Mouse (Mus musculus) CH12.LX (cell line): ENCODE results near the gene Lipk.

Experiments
- BHLHE40 ChIP-seq: IDR thresholded peaks from 2 replicates; pipeline ENCODE4 v1.6.1; 2011; ENCODE audit warnings: mild to moderate bottlenecking, low read depth, low read length, improper control_type of control experiment
- CTCF ChIP-seq, 2 experiments: IDR thresholded peaks in 1 of 2; conservative IDR thresholded peaks in 1 of 2; 2 replicates each; pipeline ENCODE4 v1.5.1; 2011 to 2012; ENCODE audit warnings: low read depth in 2 of 2, low read length in 2 of 2, improper control_type of control experiment in 1 of 2, inconsistent platforms in 1 of 2, mild to moderate bottlenecking in 1 of 2, moderate library complexity in 1 of 2
- PAX5 ChIP-seq: IDR thresholded peaks from 2 replicates; pipeline ENCODE4 v1.6.1; 2012; ENCODE audit warnings: low read length, inconsistent platforms, mixed read lengths

DNA sequence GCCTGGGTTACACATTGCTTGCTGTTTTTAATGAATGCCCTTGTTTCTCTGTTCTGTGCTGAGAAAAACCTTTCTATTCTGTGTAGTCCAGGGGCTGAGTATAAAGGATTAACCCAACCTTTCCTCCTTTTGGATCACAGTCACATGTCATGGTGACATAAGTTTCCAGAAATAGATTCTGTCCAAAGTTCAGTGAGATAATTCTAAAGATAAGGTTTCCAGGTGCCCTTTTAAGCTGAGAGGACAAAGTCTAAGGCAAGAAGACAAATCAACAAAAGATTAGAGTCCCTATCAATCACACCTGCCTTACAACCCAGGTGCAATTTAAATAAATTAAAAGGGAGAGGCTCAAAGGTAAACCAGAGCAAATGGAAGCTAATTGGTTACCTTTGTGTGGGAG is 66.1 kb downstream of the Lipk start:
- TF ChIP-seq BHLHE40 (no peak), CTCF (conservative IDR thresholded peaks at IDR 0.05 in 1 of 2, IDR thresholded peaks at IDR 0.05 in 1 of 2; ENCODE audit: low read depth in 2 of 2, low read length in 2 of 2) (no peak), PAX5 (no peak)
